Mouse (Mus musculus) lung, postnatal 0 days (tissue): ENCODE results near the gene Cdrt4. TPM values are rescaled to one million over a fixed set of nuclear protein-coding genes. Genes with fewer than 3 reads are reported as not detected.

Experiments used
- ATAC-seq: fragments of 200-750 bp; cut with Nextera tagmentation; 2 replicates; pipeline ENCODE4 v1.8.0; 2017; ENCODE audit warnings: moderate library complexity
- DNase-seq: peaks from one replicate; pipeline ENCODE4 v3.0.0-alpha.2; 2016; ENCODE audit warnings: low spot score
- H3K27ac ChIP-seq: fragments of 300-500 bp; sonication (generic); 2 replicates; pipeline ENCODE4 v1.5.1; 2014; ENCODE audit warnings: antibody characterized with exemption, mild to moderate bottlenecking, low read length, mixed read lengths
- H3K27me3 ChIP-seq: fragments of 300-500 bp; sonication (generic); replicated peaks from 2 replicates; pipeline ENCODE4 v1.6.1; 2014; ENCODE audit warnings: low read length, mixed read lengths; ENCODE audit not compliant: insufficient read depth
- H3K36me3 ChIP-seq: fragments of 300-500 bp; sonication (generic); 2 replicates; pipeline ENCODE4 v1.6.1; 2014; ENCODE audit warnings: low read length, mixed read lengths; ENCODE audit not compliant: insufficient read depth
- H3K4me1 ChIP-seq: fragments of 300-500 bp; sonication (generic); 2 replicates; pipeline ENCODE4 v1.6.1; 2014; ENCODE audit warnings: antibody characterized with exemption, low read depth, low read length, mixed read lengths; ENCODE audit not compliant: insufficient read depth
- H3K4me2 ChIP-seq: fragments of 300-500 bp; sonication (generic); replicated peaks from 2 replicates; pipeline ENCODE4 v1.6.1; 2014; ENCODE audit warnings: low read depth, mild to moderate bottlenecking, low read length, moderate library complexity, mixed read lengths
- H3K4me3 ChIP-seq: fragments of 300-500 bp; sonication (generic); 2 replicates; pipeline ENCODE4 v1.5.1; 2014; ENCODE audit warnings: low read depth, low read length
- H3K9ac ChIP-seq: fragments of 300-500 bp; sonication (generic); replicated peaks from 2 replicates; pipeline ENCODE4 v1.6.1; 2014; ENCODE audit warnings: low read depth, mild to moderate bottlenecking
- H3K9me3 ChIP-seq: fragments of 300-500 bp; sonication (generic); 2 replicates; pipeline ENCODE4 v1.6.1; 2016; ENCODE audit warnings: low read length, mixed read lengths
- CTCF ChIP-seq: IDR thresholded peaks from 2 replicates; pipeline ENCODE4 v1.5.1; 2016; ENCODE audit warnings: antibody characterized with exemption, mild to moderate bottlenecking
- EP300 ChIP-seq: IDR thresholded peaks from 2 replicates; pipeline ENCODE4 v1.6.1; 2016; ENCODE audit warnings: antibody characterized with exemption, mild to moderate bottlenecking, control low read depth
- WGBS: fragments of 180-500 bp; shearing (Covaris S2); extraction: QIAGEN DNeasy Blood & Tissue Kit; methylation state at CpG from one replicate; pipeline ENCODE4 v1.1.7; 2014; 5-methylcytosine and 5-hydroxymethylcytosine counted together
- polyA plus RNA-seq: library from polyadenylated mRNA; unstranded; fragments of >200 nt; fragmentation: Nextera tagmentation; extraction: Ambion mirVana; gene quantifications from 2 replicates; pipeline ENCODE4 v1.2.1, GENCODE M21; 2015

Gene Cdrt4
- 0.23 TPM in 1 of 2 replicates, not detected in the other for polyA plus RNA-seq

DNA sequence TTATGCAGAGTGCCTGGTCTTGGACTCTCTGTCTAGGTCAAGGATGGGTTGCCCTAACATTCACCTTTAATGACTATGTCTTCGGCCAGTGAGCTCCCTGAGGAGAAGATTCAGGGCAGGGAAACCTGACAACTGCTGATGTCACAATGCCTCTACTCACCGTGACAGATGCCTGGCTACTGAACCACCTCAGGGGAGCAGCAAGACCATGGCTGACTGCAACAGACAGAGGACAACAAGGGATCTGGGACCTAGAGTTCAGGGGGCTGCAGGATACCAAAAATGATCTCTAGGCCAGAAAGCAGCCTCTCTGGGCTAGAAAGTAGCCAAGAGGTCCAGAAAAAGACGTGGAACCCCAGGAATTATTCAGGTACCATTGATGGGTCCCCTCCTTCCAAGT, at the start of gene Cdrt4:
Gene Cdrt4, plus strand, starts transcription at position 182 of the 400 bp plus-strand sequence.
- H3K9me3 ChIP-seq: no peaks in the 10 kb centered on the region
- ATAC-seq (no peak), DNase-seq (no peak)
- H3K9ac ChIP-seq: no peak within 1 kb of the TSS
- no peaks in the 10 kb centered on the region for H3K4me1 ChIP-seq
- H3K4me3 ChIP-seq: no peak within 1 kb of the TSS
- WGBS: 72% methylated on average over 3 of the region's 3 CpGs
- no peak within 1 kb of the TSS for H3K27ac ChIP-seq
- H3K36me3 ChIP-seq: no peaks in the 10 kb centered on the region
- no peaks in the 10 kb centered on the region for H3K27me3 ChIP-seq
- no peak within 1 kb of the TSS for H3K4me2 ChIP-seq
- TF ChIP-seq EP300 (no peak), CTCF (no peak)

DNA sequence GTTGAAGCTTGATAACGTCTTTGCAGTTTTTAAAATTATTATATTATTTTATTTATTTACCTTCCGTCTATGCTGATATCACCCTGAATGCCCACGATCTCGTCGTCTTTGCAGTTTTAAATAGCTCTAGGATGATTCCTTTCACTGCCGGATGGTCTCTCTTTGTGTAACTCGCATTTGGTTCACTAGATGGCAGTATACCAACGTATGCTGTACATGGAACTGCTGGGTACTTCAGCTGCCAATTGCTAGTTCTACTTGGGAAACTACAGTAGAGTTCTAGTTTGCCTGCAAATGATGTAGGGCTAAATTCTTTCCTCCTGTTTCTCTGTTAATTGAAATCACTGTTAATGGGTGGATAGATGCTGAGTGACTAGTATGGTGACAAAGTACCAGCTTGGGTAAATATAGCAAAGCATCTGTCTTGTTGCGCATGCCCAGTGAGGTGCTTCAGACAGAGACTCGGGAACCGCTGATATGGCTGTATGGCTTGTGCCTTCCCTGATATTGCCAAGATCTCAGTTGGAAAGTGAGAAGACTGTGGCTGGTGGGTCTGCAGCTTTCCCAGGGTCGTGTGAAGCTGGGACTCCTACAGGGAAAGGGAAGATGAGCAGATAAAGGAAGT, 49.2 kb upstream of the Cdrt4 start:
- Histone ChIP-seq H3K9ac (no peak overlapping the region), H3K27ac (no peak overlapping the region), H3K9me3 (no peaks in the 10 kb centered on the region), H3K4me1 (no peaks in the 10 kb centered on the region), H3K4me2 (no peak overlapping the region), H3K4me3 (no peak overlapping the region), H3K27me3 (no peaks in the 10 kb centered on the region), H3K36me3 (no peaks in the 10 kb centered on the region)
- ATAC-seq (peak; percentile 83), DNase-seq (peak; percentile 90)
- TF ChIP-seq EP300 (no peak), CTCF (peak; percentile 94)
- WGBS: 28% methylated on average over 12 of the region's 12 CpGs

DNA sequence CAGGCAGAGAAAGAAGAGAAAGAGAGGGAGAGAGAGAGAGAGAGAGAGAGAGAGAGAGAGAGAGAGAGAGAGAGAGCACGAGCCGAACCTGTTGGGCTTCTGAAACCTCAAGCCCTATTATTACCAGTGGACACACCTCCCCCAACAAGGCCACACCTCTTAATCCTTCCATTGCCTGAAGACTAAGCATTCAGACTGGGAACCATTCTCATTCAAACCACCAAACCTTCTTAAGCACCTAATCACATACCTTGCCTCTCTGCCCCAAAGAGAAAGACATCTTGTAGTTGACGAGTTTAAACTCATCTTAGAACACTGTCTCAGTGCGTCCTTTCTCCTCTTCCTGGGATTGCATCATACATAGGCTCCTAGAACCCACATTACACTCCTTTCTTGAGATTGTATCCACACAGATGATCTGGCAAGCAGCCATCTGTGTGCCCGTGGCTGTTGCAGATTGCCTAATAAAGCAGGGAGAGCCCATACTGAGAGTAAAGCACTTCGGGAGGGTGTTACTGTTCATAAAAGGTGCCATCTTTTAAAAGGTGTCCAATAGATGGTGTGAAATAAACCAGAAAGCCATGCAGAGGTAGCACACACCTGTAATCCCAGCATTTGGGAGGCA, 47.0 kb upstream of the Cdrt4 start:
- WGBS: 41% methylated on average over 6 of the region's 6 CpGs
- H3K36me3 ChIP-seq: no peaks in the 10 kb centered on the region
- H3K4me3 ChIP-seq: no peak overlapping the region
- no peak overlapping the region for H3K27ac ChIP-seq
- H3K4me1 ChIP-seq: no peaks in the 10 kb centered on the region
- no peaks in the 10 kb centered on the region for H3K9me3 ChIP-seq
- H3K9ac ChIP-seq: no peak overlapping the region
- peak; percentile 43 for DNase-seq
- no peak overlapping the region for H3K4me2 ChIP-seq
- H3K27me3 ChIP-seq: no peaks in the 10 kb centered on the region
- ATAC-seq: no peak
- TF ChIP-seq EP300: no peak
- TF ChIP-seq CTCF: no peak

DNA sequence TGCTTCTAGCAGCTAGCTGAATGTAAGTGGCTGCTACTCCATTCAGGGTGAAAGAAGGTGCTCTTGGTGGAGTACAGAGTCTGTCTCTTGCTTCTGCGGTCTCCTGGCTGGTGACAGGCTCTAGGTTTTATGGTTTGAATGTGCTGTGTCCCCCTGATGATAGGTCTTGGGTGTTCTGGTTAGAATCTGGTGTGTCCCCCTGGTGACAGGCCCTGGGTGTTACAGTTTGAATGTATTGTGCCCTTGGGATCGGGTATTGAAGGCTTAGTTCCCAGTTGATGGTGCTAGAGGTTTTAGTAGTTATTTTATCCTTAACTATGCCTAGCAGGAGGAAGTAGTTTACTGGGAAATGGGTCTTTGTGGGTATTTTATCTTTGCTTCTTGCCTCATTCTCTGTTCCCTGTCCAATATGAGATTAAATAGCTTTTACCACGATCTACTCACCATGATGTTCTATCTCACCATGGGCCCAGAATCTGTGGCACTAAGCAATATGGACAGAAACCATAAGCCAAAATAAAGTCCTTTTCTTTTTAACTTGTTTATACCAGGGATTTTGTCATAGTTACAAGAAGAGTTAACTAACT, 41.2 kb upstream of the Cdrt4 start:
- no peak overlapping the region for H3K4me3 ChIP-seq
- H3K4me1 ChIP-seq: no peaks in the 10 kb centered on the region
- H3K36me3 ChIP-seq: no peaks in the 10 kb centered on the region
- no peak for ATAC-seq
- DNase-seq: no peak
- TF ChIP-seq CTCF: peak; percentile 56
- no peak for TF ChIP-seq EP300
- no peak overlapping the region for H3K9ac ChIP-seq
- H3K27ac ChIP-seq: no peak overlapping the region
- no peaks in the 10 kb centered on the region for H3K27me3 ChIP-seq
- H3K9me3 ChIP-seq: no peaks in the 10 kb centered on the region
- H3K4me2 ChIP-seq: no peak overlapping the region
- 61% methylated on average over 3 of the region's 3 CpGs for whole genome bisulfite sequencing

DNA sequence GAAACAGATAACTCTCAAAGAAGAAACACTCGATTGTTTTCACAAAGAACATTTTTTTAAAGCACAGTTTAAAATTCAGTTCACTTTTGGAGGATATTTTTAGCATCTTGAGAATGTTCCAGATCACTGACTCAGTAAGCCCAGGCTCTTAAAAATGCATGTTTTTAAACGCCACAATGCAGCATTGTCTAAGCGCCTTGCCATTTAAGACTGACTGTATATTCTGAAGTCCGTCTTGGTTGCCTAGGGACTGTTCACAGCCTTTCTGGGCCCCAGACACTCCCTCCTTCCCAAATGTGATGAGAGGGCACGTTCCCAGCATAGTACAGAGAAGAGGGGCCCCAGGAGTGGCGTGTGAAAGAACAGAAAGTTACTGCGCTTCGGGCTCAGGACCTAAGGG, 39.6 kb upstream of the Cdrt4 start:
- no peak overlapping the region for H3K4me3 ChIP-seq
- no peaks in the 10 kb centered on the region for H3K27me3 ChIP-seq
- peak; percentile 22 for DNase-seq
- WGBS: 50% methylated on average over 8 of the region's 8 CpGs
- H3K4me1 ChIP-seq: no peaks in the 10 kb centered on the region
- H3K36me3 ChIP-seq: no peaks in the 10 kb centered on the region
- H3K9me3 ChIP-seq: no peaks in the 10 kb centered on the region
- H3K4me2 ChIP-seq: no peak overlapping the region
- ATAC-seq: peak; percentile 53
- no peak overlapping the region for H3K9ac ChIP-seq
- no peak for TF ChIP-seq CTCF
- TF ChIP-seq EP300: no peak
- H3K27ac ChIP-seq: no peak overlapping the region

DNA sequence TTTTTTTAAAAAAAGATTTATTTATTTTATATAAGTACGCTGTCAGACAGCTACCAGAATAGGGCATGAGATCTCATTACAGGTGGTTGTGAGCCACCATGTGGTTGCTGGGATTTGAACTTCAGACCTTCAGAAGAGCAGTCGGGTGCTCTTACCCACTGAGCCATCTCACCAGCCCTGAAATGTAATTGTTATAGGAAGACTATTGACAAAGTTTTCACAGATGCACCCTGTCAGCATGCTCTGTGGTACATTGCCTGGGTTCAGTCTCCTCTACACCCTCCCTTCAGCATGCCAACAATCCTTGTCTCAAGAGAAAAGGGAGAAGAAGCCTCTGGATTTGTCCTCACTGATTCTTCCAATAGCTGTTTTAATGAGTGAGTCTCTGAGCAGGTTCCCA, 37.9 kb upstream of the Cdrt4 start:
- WGBS: 84% methylated on average over 2 of the region's 2 CpGs
- DNase-seq (no peak), ATAC-seq (no peak)
- Histone ChIP-seq H3K9ac (no peak overlapping the region), H3K4me2 (no peak overlapping the region), H3K27ac (no peak overlapping the region), H3K4me1 (no peaks in the 10 kb centered on the region), H3K9me3 (no peaks in the 10 kb centered on the region), H3K36me3 (no peaks in the 10 kb centered on the region), H3K27me3 (no peaks in the 10 kb centered on the region), H3K4me3 (no peak overlapping the region)
- TF ChIP-seq EP300: no peak
- no peak for TF ChIP-seq CTCF
